Mouse (Mus musculus) ES-E14 (cell line): ENCODE measurements around the gene Kidins220.

Experiments
- CHD2 ChIP-seq: IDR thresholded peaks from 2 replicates; pipeline ENCODE4 v1.6.1; 2014; ENCODE audit warnings: mild to moderate bottlenecking, low read depth, low read length, inconsistent platforms
- ZC3H11A ChIP-seq: IDR thresholded peaks from 2 replicates; pipeline ENCODE4 v1.6.1; 2012; ENCODE audit warnings: low read depth, mild to moderate bottlenecking, inconsistent platforms, low read length, borderline replicate concordance

DNA sequence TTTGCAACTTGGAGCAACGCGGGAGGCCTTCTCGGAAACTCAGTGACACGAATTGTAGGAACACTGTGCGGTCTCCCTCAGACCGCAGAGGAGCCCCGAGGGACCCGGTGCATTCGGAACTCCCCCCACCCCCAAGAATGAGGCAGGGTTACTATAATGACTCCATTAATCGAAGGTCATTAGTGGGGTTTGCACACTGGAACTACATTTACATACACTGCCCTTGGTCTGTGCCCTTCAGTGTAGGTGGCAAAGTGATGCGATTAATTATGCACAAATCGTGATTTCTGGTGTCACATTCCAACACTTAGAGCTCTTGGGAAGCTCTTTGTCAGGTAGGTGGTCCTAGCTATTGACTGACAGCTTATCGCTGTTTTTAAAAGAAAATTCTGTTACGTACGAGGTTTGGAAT, 121.9 kb downstream of the Kidins220 start:
- TF ChIP-seq ZC3H11A (no peak), CHD2 (no peak)
